7 mouse cellular contexts compared by ENCODE assay signal in genomic region chr17:45619386-45620256, GRCm38 (mm10). TPM values are rescaled to one million over a fixed set of nuclear protein-coding genes. Genes with fewer than 3 reads are reported as not detected.
DNase-seq lines count a peak whose midpoint lies in the region; ATAC-seq and TF ChIP-seq lines count a peak whose summit lies in the region.

No protein-coding gene starts in this region.

- peak overlapping the region; percentile 66 for H3K9ac ChIP-seq in MEL (ENCODE audit: control insufficient read depth, low read depth, low read length, poor library complexity, severe bottlenecking)

- peak in 1 of 2 experiments; percentile 38; a peak in 2 of 4 replicates for TF ChIP-seq EP300 in MEL (IDR thresholded peaks at IDR 0.05; ENCODE audit: low read depth in 1 of 2, low read length in 2 of 2)

- WGBS in hindbrain, embryonic 10.5 days: 27% methylated on average over 20 of the region's 20 CpGs

- no peaks in the 10 kb centered on the region for H3K9me3 ChIP-seq in MEL (replicated peaks; ENCODE audit: insufficient read depth, low read length)
- no peaks in the 10 kb centered on the region for H3K9me3 ChIP-seq in hindbrain, embryonic 10.5 days

- peak in 1 of 2 experiments; percentile 47; a peak in 1 of 4 replicates for TF ChIP-seq POLR2A in MEL (IDR thresholded peaks at IDR 0.05; ENCODE audit: control insufficient read depth in 1 of 2, insufficient read depth in 1 of 2, low read depth in 1 of 2, low read length in 2 of 2, poor library complexity in 1 of 2)

- peak overlapping the region; percentile 50 to 84 for H3K4me3 ChIP-seq in MEL (ENCODE audit: control insufficient read depth in 1 of 2, insufficient read depth in 1 of 2, low read depth in 2 of 2, low read length in 2 of 2)
- H3K4me3 ChIP-seq in brown adipose tissue, adult 24 weeks (ENCODE audit: insufficient read depth, low read depth, low read length): peak overlapping the region; percentile 54
- H3K4me3 ChIP-seq in hindbrain, embryonic 10.5 days: peak overlapping the region; percentile 40

- TF ChIP-seq RAD21 in MEL (IDR thresholded peaks at IDR 0.05; ENCODE audit: low read depth, low read length): no peak

- H3K4me1 ChIP-seq in MEL (ENCODE audit: control insufficient read depth in 1 of 2, insufficient read depth in 2 of 2, low read length in 2 of 2): peaks cover 0 to 10% of the 10 kb centered on the region in 2 experiments
- H3K4me1 ChIP-seq in brown adipose tissue, adult 24 weeks (ENCODE audit: control insufficient read depth, insufficient read depth, insufficient read length, low read length): peaks cover 8% of the 10 kb centered on the region
- H3K4me1 ChIP-seq in hindbrain, embryonic 10.5 days (replicated peaks): peaks cover 21% of the 10 kb centered on the region

- H3K27ac ChIP-seq in MEL (ENCODE audit: control insufficient read depth, low read depth, low read length): peak overlapping the region; percentile 36
- H3K27ac ChIP-seq in brown adipose tissue, adult 24 weeks (replicated peaks; ENCODE audit: low read depth, low read length): peak overlapping the region; percentile 83
- H3K27ac ChIP-seq in hindbrain, embryonic 10.5 days: peak overlapping the region; percentile 84

- TF ChIP-seq CTCF in MEL (IDR thresholded peaks at IDR 0.05 in 2 of 3, conservative IDR thresholded peaks at IDR 0.05 in 1 of 3; ENCODE audit: control insufficient read depth in 1 of 3, insufficient read depth in 1 of 3, low read depth in 2 of 3, low read length in 3 of 3, poor library complexity in 1 of 3, severe bottlenecking in 1 of 3): no peak

- H3K36me3 ChIP-seq in MEL (ENCODE audit: control insufficient read depth in 1 of 2, insufficient read depth in 2 of 2, low read length in 2 of 2): peaks cover 0 to 5% of the 10 kb centered on the region in 2 experiments; a peak in 2 of 4 replicates
- H3K36me3 ChIP-seq in hindbrain, embryonic 10.5 days: no peaks in the 10 kb centered on the region

- no peaks in the 10 kb centered on the region for H3K27me3 ChIP-seq in MEL (ENCODE audit: control insufficient read depth in 1 of 2, insufficient read depth in 2 of 2, low read length in 2 of 2)
- H3K27me3 ChIP-seq in hindbrain, embryonic 10.5 days (ENCODE audit: insufficient read depth, poor library complexity, severe bottlenecking): no peaks in the 10 kb centered on the region

- no peaks in the 10 kb centered on the region for H3K79me2 ChIP-seq in MEL (ENCODE audit: control insufficient read depth, insufficient read depth, low read length, poor library complexity)

- no peak for ATAC-seq in frontal cortex, adult (ENCODE audit: low TSS enrichment)

- DNase-seq in MEL (ENCODE audit: low read depth, low spot score) (peak; percentile 77), liver (peak; percentile 46)
- DNase-seq in hindbrain, embryonic 10.5 days (ENCODE audit: low spot score): no peak
- DNase-seq in naive thymus-derived CD4-positive, alpha-beta T cell, adult 2 months (ENCODE audit: low read depth): peak; percentile 57
- DNase-seq in right cerebral cortex, postnatal 10 days (ENCODE audit: low spot score in 2 of 2): no peak

TF ChIP-seq in MEL, 35 proteins besides CTCF, POLR2A, EP300 and RAD21 (continues in another document):
- 0 out of 2 replicates have a peak, but pooled peaks have one; percentile 39 for TF ChIP-seq HCFC1 (IDR thresholded peaks at IDR 0.05; ENCODE audit: low read depth, low read length)
- peak; percentile 62; the same call in 1 of the 2 replicates for TF ChIP-seq MAZ (IDR thresholded peaks at IDR 0.05; ENCODE audit: low read depth, low read length)
- no peak for TF ChIP-seq MEF2A (IDR thresholded peaks at IDR 0.05; ENCODE audit: extremely low read depth, insufficient replicate concordance, low read depth, low read length, poor library complexity, severe bottlenecking)
- no peak for TF ChIP-seq ETS1 (IDR thresholded peaks at IDR 0.05; ENCODE audit: low read depth, low read length)
- 0 out of 2 replicates have a peak, but pooled peaks have one; percentile 10 for TF ChIP-seq SMC3 (IDR thresholded peaks at IDR 0.05; ENCODE audit: low read depth, low read length)
- no peak for TF ChIP-seq E2F4 (IDR thresholded peaks at IDR 0.05; ENCODE audit: borderline replicate concordance, low read depth, low read length)
- TF ChIP-seq UBTF (IDR thresholded peaks at IDR 0.05; ENCODE audit: borderline replicate concordance, insufficient read depth, low read depth, low read length): no peak
- no peak for TF ChIP-seq POLR2AphosphoS5 (IDR thresholded peaks at IDR 0.05; ENCODE audit: borderline replicate concordance, low read depth, low read length)
- no peak for TF ChIP-seq GATA1 (IDR thresholded peaks at IDR 0.05; ENCODE audit: low read depth, low read length)
- TF ChIP-seq POLR2AphosphoS2 (IDR thresholded peaks at IDR 0.05; ENCODE audit: low read length): no peak
- TF ChIP-seq MXI1 (IDR thresholded peaks at IDR 0.05; ENCODE audit: low read depth, low read length): peak; percentile 70; the same call in 1 of the 2 replicates
- TF ChIP-seq ZC3H11A (IDR thresholded peaks at IDR 0.05; ENCODE audit: low read depth, low read length): no peak
- TF ChIP-seq TBP (IDR thresholded peaks at IDR 0.05; ENCODE audit: low read depth, low read length): no peak
- no peak for TF ChIP-seq MAFK (IDR thresholded peaks at IDR 0.05; ENCODE audit: borderline replicate concordance, low read depth, low read length)
- TF ChIP-seq RCOR1 (IDR thresholded peaks at IDR 0.05; ENCODE audit: low read depth, low read length): peak; percentile 73
- peak; percentile 41 for TF ChIP-seq NELFE (IDR thresholded peaks at IDR 0.05; ENCODE audit: low read depth, low read length)
- TF ChIP-seq USF2 (IDR thresholded peaks at IDR 0.05; ENCODE audit: borderline replicate concordance in 1 of 2, insufficient read depth in 1 of 2, low read depth in 1 of 2, low read length in 2 of 2): no peak
- 0 out of 2 replicates have a peak, but pooled peaks have one; percentile 5 for TF ChIP-seq NRF1 (IDR thresholded peaks at IDR 0.05; ENCODE audit: insufficient read depth, low read depth, low read length, poor library complexity, severe bottlenecking)
- TF ChIP-seq ELF1 (IDR thresholded peaks at IDR 0.05; ENCODE audit: low read depth, low read length): 0 out of 2 replicates have a peak, but pooled peaks have one; percentile 2
- no peak for TF ChIP-seq GABPA (IDR thresholded peaks at IDR 0.05; ENCODE audit: low read depth, low read length)
- peak; percentile 62; the same call in 1 of the 2 replicates for TF ChIP-seq MYB (IDR thresholded peaks at IDR 0.05; ENCODE audit: low read depth, low read length)
- no peak; the same call in 1 of the 2 replicates for TF ChIP-seq KAT2A (conservative IDR thresholded peaks at IDR 0.05; ENCODE audit: low read depth, low read length)
- no peak for TF ChIP-seq ZKSCAN1 (IDR thresholded peaks at IDR 0.05; ENCODE audit: low read depth, low read length)
- TF ChIP-seq CHD1 (IDR thresholded peaks at IDR 0.05; ENCODE audit: low read depth, low read length): 0 out of 2 replicates have a peak, but pooled peaks have one; percentile 89
- TF ChIP-seq MAX (IDR thresholded peaks at IDR 0.05; ENCODE audit: low read length): peak; percentile 46; the same call in 1 of the 2 replicates
- no peak for TF ChIP-seq TCF12 (IDR thresholded peaks at IDR 0.05; ENCODE audit: low read depth, low read length)
- peak; percentile 75 for TF ChIP-seq ZMIZ1 (IDR thresholded peaks at IDR 0.05; ENCODE audit: low read depth, low read length)
- 0 out of 2 replicates have a peak, but pooled peaks have one; percentile 19 for TF ChIP-seq MYC (IDR thresholded peaks at IDR 0.05; ENCODE audit: low read depth, low read length)
- TF ChIP-seq TAL1 (IDR thresholded peaks at IDR 0.05; ENCODE audit: low read length): peak; percentile 37; the same call in 1 of the 2 replicates

RNA-seq across cellular contexts. Expression of gene Mymx, which starts 17.7 kb away (rescaled TPM):
- not detected in 2 replicates for total RNA-seq in MEL (2012; rRNA removed)
- not detected for polyA plus RNA-seq in MEL (2012; ENCODE audit: insufficient read depth in 1 of 2, insufficient read length in 2 of 2, low read depth in 1 of 2, low replicate concordance in 2 of 2, missing spikeins in 1 of 2)
- not detected in 2 replicates for polyA plus RNA-seq in brown adipose tissue, adult 24 weeks (2012; ENCODE audit: insufficient read depth, insufficient read length, missing spikeins)
- 0.62 TPM in 1 of 2 replicates, not detected in the other for polyA plus RNA-seq in hindbrain, embryonic 10.5 days (2016; fragmentation: Nextera tagmentation; extraction: Ambion mirVana)

RNA-seq across cellular contexts. Expression of gene Slc29a1, which starts 20.2 kb away (rescaled TPM):
- total RNA-seq in MEL (2012; rRNA removed): 200 and 238 TPM in 2 replicates
- polyA plus RNA-seq in MEL (2012; ENCODE audit: insufficient read depth in 1 of 2, insufficient read length in 2 of 2, low read depth in 1 of 2, low replicate concordance in 2 of 2, missing spikeins in 1 of 2): 100 to 1,000 TPM in 1 of 2 experiments, not detected in 1; 341 TPM
- 32.8 and 56.5 TPM in 2 replicates for polyA plus RNA-seq in brown adipose tissue, adult 24 weeks (2012; ENCODE audit: insufficient read depth, insufficient read length, missing spikeins)
- 60.4 and 72.0 TPM in 2 replicates for polyA plus RNA-seq in hindbrain, embryonic 10.5 days (2016; fragmentation: Nextera tagmentation; extraction: Ambion mirVana)

RNA-seq across cellular contexts. Expression of gene Capn11, which starts 39.5 kb away (rescaled TPM):
- not detected in 2 replicates for total RNA-seq in MEL (2012; rRNA removed)
- polyA plus RNA-seq in MEL (2012; ENCODE audit: insufficient read depth in 1 of 2, insufficient read length in 2 of 2, low read depth in 1 of 2, low replicate concordance in 2 of 2, missing spikeins in 1 of 2): under 1 TPM in 1 of 2 experiments, not detected in 1; 0.03 TPM
- not detected in 2 replicates for polyA plus RNA-seq in brown adipose tissue, adult 24 weeks (2012; ENCODE audit: insufficient read depth, insufficient read length, missing spikeins)
- polyA plus RNA-seq in hindbrain, embryonic 10.5 days (2016; fragmentation: Nextera tagmentation; extraction: Ambion mirVana): 0.31 and 1.2 TPM in 2 replicates

RNA-seq across cellular contexts. Expression of gene Hsp90ab1, which starts 46.5 kb away (rescaled TPM):
- 1,032 and 1,220 TPM in 2 replicates for total RNA-seq in MEL (2012; rRNA removed)
- over 10,000 TPM in 1 of 2 experiments, 1,000 to 10,000 TPM in 1; 4,130 to 27,726 TPM for polyA plus RNA-seq in MEL (2012; ENCODE audit: insufficient read depth in 1 of 2, insufficient read length in 2 of 2, low read depth in 1 of 2, low replicate concordance in 2 of 2, missing spikeins in 1 of 2)
- 869 and 998 TPM in 2 replicates for polyA plus RNA-seq in brown adipose tissue, adult 24 weeks (2012; ENCODE audit: insufficient read depth, insufficient read length, missing spikeins)
- 1,585 and 2,006 TPM in 2 replicates for polyA plus RNA-seq in hindbrain, embryonic 10.5 days (2016; fragmentation: Nextera tagmentation; extraction: Ambion mirVana)

RNA-seq across cellular contexts. Expression of gene Slc35b2, which starts 55.9 kb away (rescaled TPM):
- total RNA-seq in MEL (2012; rRNA removed): 65.8 and 81.7 TPM in 2 replicates
- 100 to 1,000 TPM in 1 of 2 experiments, not detected in 1; 111 TPM for polyA plus RNA-seq in MEL (2012; ENCODE audit: insufficient read depth in 1 of 2, insufficient read length in 2 of 2, low read depth in 1 of 2, low replicate concordance in 2 of 2, missing spikeins in 1 of 2)
- polyA plus RNA-seq in brown adipose tissue, adult 24 weeks (2012; ENCODE audit: insufficient read depth, insufficient read length, missing spikeins): 17.0 and 36.4 TPM in 2 replicates
- polyA plus RNA-seq in hindbrain, embryonic 10.5 days (2016; fragmentation: Nextera tagmentation; extraction: Ambion mirVana): 121 TPM in 2 replicates

Comparison
In these comparisons a context has a peak if more than half of its experiments do, and no peak if none do; other contexts are left out.
1. DNase-seq: peak in MEL (single experiment), liver (single experiment) and naive thymus-derived CD4-positive, alpha-beta T cell, adult 2 months (single experiment); none in hindbrain, embryonic 10.5 days (single experiment) and right cerebral cortex, postnatal 10 days (0 of 2).
2. Peak in every context shown above with its lines, with median percentiles within 50 percentile points of each other: H3K27ac ChIP-seq and H3K4me3 ChIP-seq.